Mouse (Mus musculus) forebrain, embryonic 10.5 days (tissue): Measurements from ENCODE around the gene Ccdc148. TPM values are rescaled to one million over a fixed set of nuclear protein-coding genes. Genes with fewer than 3 reads are reported as not detected.

Experiments
- DNase-seq: peaks from one replicate; pipeline ENCODE4 v3.0.0-alpha.2; 2017; ENCODE audit warnings: low spot score; ENCODE audit errors: extremely low spot score
- H3K27ac ChIP-seq: fragments of 300-500 bp; sonication (generic); 2 replicates; pipeline ENCODE4 v1.5.1; 2016; ENCODE audit warnings: mild to moderate bottlenecking
- H3K27me3 ChIP-seq: fragments of 300-500 bp; sonication (generic); 2 replicates; pipeline ENCODE4 v1.6.1; 2016; ENCODE audit warnings: mild to moderate bottlenecking; ENCODE audit not compliant: poor library complexity, severe bottlenecking
- H3K36me3 ChIP-seq: fragments of 300-500 bp; sonication (generic); replicated peaks from 2 replicates; pipeline ENCODE4 v1.6.1; 2016; ENCODE audit warnings: mild to moderate bottlenecking, moderate library complexity
- H3K4me1 ChIP-seq: fragments of 300-500 bp; sonication (generic); 2 replicates; pipeline ENCODE4 v1.6.1; 2016
- H3K4me3 ChIP-seq: fragments of 300-500 bp; sonication (generic); 2 replicates; pipeline ENCODE4 v1.5.1; 2016; ENCODE audit warnings: mild to moderate bottlenecking, moderate library complexity
- H3K9me3 ChIP-seq: fragments of 300-500 bp; sonication (generic); 2 replicates; pipeline ENCODE4 v1.6.1; 2016; ENCODE audit warnings: mild to moderate bottlenecking, moderate library complexity
- WGBS: fragments of 180-500 bp; shearing (Covaris S2); methylation state at CpG from one replicate; pipeline ENCODE4 v1.1.7; 2016; 5-methylcytosine and 5-hydroxymethylcytosine counted together
- polyA plus RNA-seq: library from polyadenylated mRNA; unstranded; fragments of >200 nt; fragmentation: Nextera tagmentation; extraction: Ambion mirVana; gene quantifications from 2 replicates; pipeline ENCODE4 v1.2.1, GENCODE M21; 2016

Ccdc148 gene
- polyA plus RNA-seq, 1 experiment from 2014 or later, result 1.3 TPM

DNA sequence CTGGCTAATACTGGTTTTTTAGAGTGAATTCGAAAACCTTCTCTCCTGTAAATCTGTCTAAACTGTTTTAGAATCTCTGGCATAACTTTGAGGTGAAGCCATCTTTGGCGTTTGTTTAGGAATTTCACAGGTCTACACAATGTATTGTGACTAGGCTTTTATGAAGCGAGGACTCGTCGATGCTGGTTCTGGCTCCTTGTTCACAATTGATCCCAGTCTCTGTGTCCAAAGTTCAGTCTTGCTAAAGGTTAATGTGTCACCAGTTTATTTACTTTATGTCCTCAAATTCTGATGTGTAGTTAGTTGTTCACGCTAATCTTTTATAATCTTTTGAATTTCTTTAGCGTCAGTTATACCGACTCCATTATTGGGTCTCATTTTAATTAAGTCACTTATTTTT is 29.4 kb downstream of the Ccdc148 start:
- no peaks in the 10 kb centered on the region; the same call in 1 of the 2 replicates for H3K4me1 ChIP-seq
- H3K36me3 ChIP-seq, result no peaks in the 10 kb centered on the region
- no peak overlapping the region for H3K27ac ChIP-seq
- 94% methylated on average over 8 of the region's 8 CpGs for WGBS
- DNase-seq, result no peak
- no peak overlapping the region for H3K4me3 ChIP-seq
- no peaks in the 10 kb centered on the region for H3K27me3 ChIP-seq
- H3K9me3 ChIP-seq, result no peaks in the 10 kb centered on the region

DNA sequence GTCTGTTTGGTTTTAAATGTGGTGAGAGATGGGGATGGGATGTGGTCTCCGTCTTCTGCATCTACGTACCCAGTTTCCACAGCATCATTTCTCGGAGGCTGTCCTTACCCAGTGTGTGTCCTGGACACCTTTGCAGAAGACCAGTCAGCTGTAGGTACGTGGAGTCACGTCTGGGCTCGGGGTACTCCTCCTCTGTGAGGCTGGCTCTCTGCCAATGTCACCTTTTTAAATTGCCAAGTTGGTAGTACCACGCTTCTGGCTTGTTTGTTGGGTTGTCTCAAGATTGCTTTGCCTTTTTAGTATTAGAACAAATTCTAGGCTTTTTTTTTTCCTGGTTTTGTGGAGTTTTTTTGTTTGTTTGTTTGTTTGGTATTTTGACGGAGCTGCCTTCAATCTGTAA is 30.7 kb downstream of the Ccdc148 start:
- Histone ChIP-seq H3K9me3 (no peaks in the 10 kb centered on the region), H3K4me1 (no peaks in the 10 kb centered on the region; the same call in 1 of the 2 replicates), H3K27me3 (no peaks in the 10 kb centered on the region), H3K27ac (no peak overlapping the region), H3K4me3 (no peak overlapping the region), H3K36me3 (no peaks in the 10 kb centered on the region)
- WGBS, result 89% methylated on average over 8 of the region's 8 CpGs
- DNase-seq, result no peak

DNA sequence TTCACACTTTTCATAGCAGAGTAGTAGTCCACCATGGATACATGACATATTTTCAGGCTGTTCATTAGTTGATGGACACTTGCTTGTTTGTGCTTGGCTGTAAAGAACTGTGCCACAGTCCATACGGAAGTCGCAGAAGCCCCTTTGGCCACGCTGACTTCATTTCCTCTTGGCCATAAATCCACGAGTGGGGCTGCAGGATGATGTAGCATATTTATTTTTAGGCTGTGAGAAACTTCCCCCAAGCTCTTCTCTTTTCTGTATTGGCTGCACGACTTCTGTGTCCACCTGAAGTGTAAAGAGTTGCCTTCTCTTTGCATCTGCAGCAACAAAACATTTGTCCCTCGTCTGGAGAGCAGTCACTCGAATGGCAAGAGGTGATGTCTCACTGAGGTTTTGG is 31.5 kb downstream of the Ccdc148 start:
- Histone ChIP-seq H3K4me1 (no peaks in the 10 kb centered on the region; the same call in 1 of the 2 replicates), H3K36me3 (no peaks in the 10 kb centered on the region), H3K4me3 (no peak overlapping the region), H3K9me3 (no peaks in the 10 kb centered on the region), H3K27ac (no peak overlapping the region), H3K27me3 (no peaks in the 10 kb centered on the region)
- DNase-seq, result no peak
- 90% methylated on average over 7 of the region's 7 CpGs for WGBS

DNA sequence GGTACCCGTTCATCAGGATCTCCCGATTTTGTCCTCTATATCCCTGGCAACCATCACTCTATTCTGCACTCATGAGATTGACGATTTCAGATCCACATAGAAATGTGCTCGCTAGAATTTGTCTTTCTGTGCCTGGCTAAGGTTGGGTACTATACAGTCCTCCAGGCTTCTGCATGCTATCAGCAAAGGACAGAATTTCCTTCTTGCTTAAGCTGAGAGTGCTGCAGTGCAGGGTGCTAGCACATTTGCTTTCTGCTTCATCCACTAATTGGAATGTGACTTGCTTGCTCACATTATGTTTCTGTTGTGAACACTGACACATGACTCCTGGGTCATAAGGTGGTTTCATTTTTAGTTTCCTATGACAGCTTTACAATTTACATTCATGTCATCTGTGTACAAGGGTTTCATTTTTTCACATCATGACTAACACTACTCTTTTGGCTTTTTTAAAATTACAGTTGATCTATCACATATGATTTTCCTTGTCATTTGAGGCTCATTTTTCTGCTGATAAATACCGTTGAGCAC is 104.8 kb downstream of the Ccdc148 start:
- Histone ChIP-seq H3K27me3 (no peaks in the 10 kb centered on the region), H3K4me3 (no peak overlapping the region), H3K36me3 (no peaks in the 10 kb centered on the region), H3K4me1 (peaks cover 12% of the 10 kb centered on the region), H3K27ac (no peak overlapping the region), H3K9me3 (no peaks in the 10 kb centered on the region)
- no peak for DNase-seq
- WGBS, result 88% methylated on average over 5 of the region's 5 CpGs

DNA sequence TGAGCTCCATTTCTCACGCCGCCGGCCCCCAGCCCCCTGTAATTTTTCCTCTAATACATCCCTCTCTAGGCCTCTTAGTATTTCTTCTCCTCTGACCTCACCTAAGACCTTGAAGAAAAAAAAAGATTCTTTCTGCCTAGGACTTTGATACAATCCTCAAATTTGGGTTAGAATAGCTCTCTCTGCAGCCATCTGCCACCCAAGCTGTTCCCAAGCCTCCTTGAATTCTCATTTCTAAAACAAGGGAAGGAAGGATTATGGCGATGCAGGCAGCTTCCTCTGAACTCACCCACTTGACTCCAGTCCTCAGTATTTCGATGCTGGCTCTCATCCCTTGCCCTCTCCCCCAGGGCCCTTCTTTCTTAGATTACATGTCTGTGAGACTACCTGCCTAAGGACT is 106.1 kb downstream of the Ccdc148 start:
- Histone ChIP-seq H3K27ac (no peak overlapping the region), H3K4me3 (no peak overlapping the region), H3K36me3 (no peaks in the 10 kb centered on the region), H3K4me1 (peaks cover 24% of the 10 kb centered on the region), H3K27me3 (no peaks in the 10 kb centered on the region), H3K9me3 (no peaks in the 10 kb centered on the region)
- 67% methylated on average over 5 of the region's 5 CpGs for WGBS
- no peak for DNase-seq

DNA sequence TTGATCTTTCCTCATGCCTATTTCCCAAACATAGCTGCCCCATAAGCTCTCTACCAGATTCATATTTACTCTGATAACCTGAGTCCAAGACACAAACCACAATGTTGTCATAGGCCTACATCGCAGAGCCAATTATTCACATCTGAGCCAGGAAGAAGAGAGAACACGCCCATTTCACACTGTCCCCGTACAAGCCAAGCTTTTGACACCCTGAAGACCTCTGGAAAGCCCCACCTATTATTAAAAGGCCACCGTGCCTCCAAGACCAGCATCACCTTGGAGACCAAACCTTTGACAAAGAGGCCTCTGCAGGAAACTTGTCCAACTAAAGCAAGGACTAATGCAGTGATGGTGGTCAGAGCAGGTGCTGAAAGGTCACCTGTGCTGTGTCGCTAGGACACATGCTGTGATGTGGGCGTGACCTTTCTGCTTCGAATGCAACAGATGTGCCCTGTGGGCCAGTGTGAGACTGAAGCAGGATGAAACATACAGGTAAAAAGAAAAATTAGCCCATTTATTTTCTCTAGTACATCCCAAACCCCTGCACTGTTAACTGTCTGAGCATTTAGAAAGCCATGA is 106.9 kb downstream of the Ccdc148 start:
- H3K27ac ChIP-seq, result no peak overlapping the region
- H3K27me3 ChIP-seq, result no peaks in the 10 kb centered on the region
- peaks cover 31% of the 10 kb centered on the region for H3K4me1 ChIP-seq
- no peak overlapping the region for H3K4me3 ChIP-seq
- 56% methylated on average over 7 of the region's 7 CpGs for WGBS
- no peaks in the 10 kb centered on the region for H3K9me3 ChIP-seq
- DNase-seq, result no peak
- no peaks in the 10 kb centered on the region for H3K36me3 ChIP-seq

DNA sequence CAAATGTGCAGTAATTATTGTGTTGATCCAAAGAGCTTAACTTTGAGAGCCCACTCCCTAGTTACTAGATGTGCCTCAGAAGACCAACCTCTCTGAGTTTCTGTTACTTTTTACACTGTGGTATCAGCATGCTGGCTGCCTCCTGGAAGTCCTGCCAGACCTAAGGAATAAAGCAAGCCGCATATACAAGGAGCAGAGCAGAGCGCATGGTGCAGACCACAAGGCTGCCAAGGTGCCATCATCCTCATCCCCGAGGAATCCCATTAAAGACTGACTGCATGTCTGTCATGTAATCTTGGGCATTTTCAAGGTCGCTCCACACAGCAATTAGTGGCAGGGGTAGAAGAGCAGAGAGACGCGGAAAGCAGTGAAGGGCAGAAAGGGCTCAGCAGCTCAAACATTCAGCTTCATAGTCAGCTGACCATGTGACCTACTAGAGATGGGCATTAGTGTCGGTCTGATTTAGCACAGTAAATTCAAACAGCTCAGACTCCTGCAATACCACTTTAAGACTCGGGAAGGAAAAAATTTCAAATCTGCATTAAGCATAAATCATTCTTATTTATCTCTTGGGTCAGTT is 110.1 kb downstream of the Ccdc148 start:
- no peak overlapping the region for H3K27ac ChIP-seq
- no peak overlapping the region for H3K4me3 ChIP-seq
- no peak for DNase-seq
- no peaks in the 10 kb centered on the region for H3K36me3 ChIP-seq
- H3K4me1 ChIP-seq, result peaks cover 34% of the 10 kb centered on the region
- no peaks in the 10 kb centered on the region for H3K9me3 ChIP-seq
- no peaks in the 10 kb centered on the region for H3K27me3 ChIP-seq
- 74% methylated on average over 8 of the region's 8 CpGs for WGBS

DNA sequence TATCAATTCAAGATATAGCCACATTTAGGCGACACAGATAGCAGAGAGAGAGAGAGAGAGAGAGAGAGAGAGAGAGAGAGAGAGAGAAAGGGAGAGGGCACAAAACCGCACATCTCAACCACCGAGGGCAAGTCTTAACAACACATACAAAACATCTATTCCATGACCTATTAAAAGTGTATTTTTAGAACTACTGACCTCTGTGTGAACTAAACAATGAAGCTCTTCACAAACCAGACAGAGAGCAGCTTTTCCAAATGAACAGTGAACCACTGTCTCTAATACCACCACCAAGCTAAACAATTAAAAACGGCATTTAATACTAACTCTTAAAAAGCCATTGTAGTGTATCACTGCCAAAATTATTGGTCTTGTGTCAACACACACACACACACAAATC is 110.8 kb downstream of the Ccdc148 start:
- no peaks in the 10 kb centered on the region for H3K36me3 ChIP-seq
- H3K4me1 ChIP-seq, result peaks cover 34% of the 10 kb centered on the region
- no peak overlapping the region for H3K4me3 ChIP-seq
- 38% methylated on average over 4 of the region's 4 CpGs for WGBS
- H3K9me3 ChIP-seq, result no peaks in the 10 kb centered on the region
- H3K27ac ChIP-seq, result no peak overlapping the region
- H3K27me3 ChIP-seq, result no peaks in the 10 kb centered on the region
- no peak for DNase-seq

DNA sequence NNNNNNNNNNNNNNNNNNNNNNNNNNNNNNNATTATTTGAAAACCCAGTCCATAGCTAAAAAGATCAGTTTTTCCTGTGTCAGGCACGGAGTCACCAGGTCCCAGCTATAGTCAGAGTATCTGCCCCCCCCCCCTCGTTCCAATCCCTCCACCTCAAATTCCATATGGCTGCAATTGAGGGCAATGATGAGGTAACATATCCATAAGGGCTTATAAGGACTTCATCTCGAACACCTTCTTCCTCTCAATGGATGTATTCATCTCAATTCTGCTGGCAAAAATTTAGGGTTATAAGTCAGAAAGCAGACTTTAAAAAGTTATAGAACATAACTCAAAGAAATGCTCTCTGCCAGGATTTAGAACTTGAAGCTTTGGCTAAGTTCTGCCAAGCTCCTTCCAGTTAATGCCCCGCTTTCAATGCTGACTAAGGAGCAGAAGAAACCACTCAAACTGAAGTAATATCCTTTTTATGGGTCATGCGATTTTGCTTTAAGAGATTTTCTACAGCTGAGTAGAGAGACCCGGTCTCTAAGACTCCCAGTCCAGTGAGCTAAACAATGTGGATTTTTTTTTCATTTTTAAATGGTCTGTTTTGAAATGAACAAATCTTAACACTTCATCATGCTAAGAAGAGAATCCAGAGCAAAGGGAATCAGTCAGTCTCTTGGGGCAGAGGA is 111.6 kb downstream of the Ccdc148 start:
- H3K4me1 ChIP-seq, result peaks cover 31% of the 10 kb centered on the region
- H3K9me3 ChIP-seq, result no peaks in the 10 kb centered on the region
- no peaks in the 10 kb centered on the region for H3K27me3 ChIP-seq
- no peaks in the 10 kb centered on the region for H3K36me3 ChIP-seq
- no peak overlapping the region for H3K4me3 ChIP-seq
- H3K27ac ChIP-seq, result no peak overlapping the region
- no peak for DNase-seq
- 54% methylated on average over 6 of the region's 6 CpGs for WGBS

DNA sequence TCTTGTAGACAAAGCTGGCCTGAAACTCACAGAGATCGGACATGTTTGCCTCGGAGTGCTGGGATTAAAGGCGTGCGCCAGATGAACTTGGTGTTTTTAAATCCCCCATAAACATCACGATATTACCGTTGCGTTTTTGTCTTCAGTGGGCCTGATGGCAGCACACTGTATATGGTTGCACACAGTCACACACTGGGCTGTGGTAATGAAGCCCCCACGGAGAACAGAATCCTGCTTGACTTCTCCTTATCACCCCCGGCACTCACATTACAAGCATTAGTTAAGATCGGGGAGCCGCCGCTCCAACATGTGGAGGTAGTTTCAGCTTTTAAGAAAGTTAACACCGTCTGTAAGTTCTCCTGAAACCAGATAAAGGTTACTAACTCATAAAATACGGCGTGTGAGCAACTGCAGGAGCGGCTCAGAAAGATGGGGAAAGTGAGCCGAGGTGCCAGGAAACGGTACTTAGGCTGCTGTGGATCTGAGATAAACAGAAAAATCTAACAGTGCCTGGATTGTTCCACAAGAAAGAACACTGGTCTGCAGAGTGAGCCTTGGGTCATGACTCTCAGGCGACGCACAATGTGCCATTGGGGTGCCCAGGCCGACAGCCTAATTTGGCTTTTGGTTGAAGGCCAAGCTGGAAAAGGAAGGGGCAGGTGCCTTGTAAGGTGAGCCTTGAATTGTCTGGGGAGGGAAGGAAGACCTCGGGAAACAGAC is 117.0 kb downstream of the Ccdc148 start:
- H3K27ac ChIP-seq, result no peak overlapping the region
- WGBS, result 79% methylated on average over 22 of the region's 22 CpGs

DNA sequence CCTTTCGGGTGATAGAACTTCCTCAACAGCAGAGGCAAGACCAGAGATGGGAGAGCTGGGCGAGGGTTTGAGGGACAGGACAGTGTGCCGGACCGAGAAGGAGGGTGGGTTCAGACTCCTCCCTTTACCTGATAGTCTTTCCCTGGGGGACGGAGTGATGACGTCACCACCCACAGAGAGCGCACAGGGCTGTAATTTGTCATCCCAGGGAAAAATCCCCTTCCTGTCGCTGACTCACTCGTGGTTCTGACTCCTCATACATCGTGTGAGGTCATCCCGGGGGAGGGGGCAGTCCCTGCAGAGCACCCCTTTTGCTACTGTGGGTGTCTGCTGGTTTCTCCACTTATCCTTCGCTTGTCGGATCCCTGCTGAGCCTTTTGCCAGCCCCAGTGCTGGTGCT is 117.9 kb downstream of the Ccdc148 start:
- Histone ChIP-seq H3K27ac (no peak overlapping the region), H3K36me3 (no peaks in the 10 kb centered on the region), H3K27me3 (no peaks in the 10 kb centered on the region), H3K4me1 (peaks cover 9% of the 10 kb centered on the region), H3K9me3 (no peaks in the 10 kb centered on the region), H3K4me3 (no peak overlapping the region)
- no peak for DNase-seq
- 67% methylated on average over 13 of the region's 13 CpGs for WGBS

More for the DNA sequence above, 117.0 kb downstream of the Ccdc148 start:
- no peak for DNase-seq
- Histone ChIP-seq H3K27me3 (no peaks in the 10 kb centered on the region), H3K9me3 (no peaks in the 10 kb centered on the region), H3K36me3 (no peaks in the 10 kb centered on the region), H3K4me1 (peaks cover 13% of the 10 kb centered on the region), H3K4me3 (no peak overlapping the region)

DNA sequence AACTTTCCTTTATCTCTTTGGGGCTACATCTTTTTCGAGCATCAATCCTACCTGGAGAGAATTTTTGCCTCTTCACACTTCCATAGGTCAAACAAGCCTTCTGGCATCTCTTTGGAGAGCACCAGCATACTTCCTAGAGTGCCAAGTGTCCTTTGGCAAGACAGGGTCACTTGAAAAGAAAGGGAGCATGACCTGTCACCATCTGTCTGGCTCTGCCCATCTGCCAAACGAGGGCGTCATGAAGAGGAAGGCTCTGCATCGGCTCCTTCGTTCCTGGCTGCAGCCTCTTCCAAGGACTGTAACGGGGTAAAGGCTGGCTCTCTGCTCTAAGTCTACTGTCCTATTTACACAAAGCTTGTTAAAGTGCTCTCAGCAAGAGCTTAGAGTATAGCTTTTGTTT is 124.0 kb downstream of the Ccdc148 start:
- 77% methylated on average over 6 of the region's 6 CpGs for WGBS
- H3K4me3 ChIP-seq, result no peak overlapping the region
- H3K4me1 ChIP-seq, result no peaks in the 10 kb centered on the region
- H3K27ac ChIP-seq, result no peak overlapping the region
- H3K36me3 ChIP-seq, result no peaks in the 10 kb centered on the region
- no peaks in the 10 kb centered on the region for H3K27me3 ChIP-seq
- no peaks in the 10 kb centered on the region for H3K9me3 ChIP-seq
- no peak for DNase-seq

DNA sequence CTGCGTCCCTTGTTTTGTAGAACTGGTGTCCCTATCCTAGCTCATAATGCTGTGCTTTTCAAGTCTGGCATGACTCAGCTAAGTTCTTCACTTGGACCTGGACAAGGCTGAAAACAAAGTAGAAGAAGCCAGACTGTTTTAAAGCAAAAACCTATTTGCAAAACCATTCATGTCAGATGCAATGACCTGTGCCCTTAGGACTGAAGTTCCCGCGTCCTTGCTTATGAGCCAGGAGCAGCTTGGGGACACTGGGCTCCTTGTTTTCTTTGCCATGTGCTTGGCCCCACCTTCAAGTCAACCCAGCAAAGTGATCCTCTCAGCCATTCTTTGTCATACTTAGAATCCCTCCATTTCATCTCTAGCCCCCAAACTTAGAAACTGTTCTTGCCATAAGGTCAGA is 125.3 kb downstream of the Ccdc148 start:
- WGBS, result 84% methylated on average over 3 of the region's 3 CpGs
- Histone ChIP-seq H3K4me1 (no peaks in the 10 kb centered on the region), H3K4me3 (no peak overlapping the region), H3K27me3 (no peaks in the 10 kb centered on the region), H3K36me3 (no peaks in the 10 kb centered on the region), H3K9me3 (no peaks in the 10 kb centered on the region), H3K27ac (no peak overlapping the region)
- DNase-seq, result no peak
